Mouse (Mus musculus) hindbrain, embryonic 13.5 days (tissue): Measurements from ENCODE around the gene Ccdc157. TPM values are rescaled to one million over a fixed set of nuclear protein-coding genes. Genes with fewer than 3 reads are reported as not detected.
"Not testable (repeated sequence)": the region's sequence is repeated elsewhere in the genome, so short reads cannot be mapped to it uniquely, and the experiment has no call there.

Experiments
- ATAC-seq: fragments of 200-750 bp; cut with Nextera tagmentation; 2 replicates; pipeline ENCODE4 v1.8.0; 2017; ENCODE audit warnings: moderate TSS enrichment; ENCODE audit not compliant: low FRiP score
- H3K27ac ChIP-seq: fragments of 300-500 bp; sonication (generic); 2 replicates; pipeline ENCODE4 v1.5.1; 2015; ENCODE audit warnings: inconsistent platforms, mild to moderate bottlenecking, moderate library complexity
- H3K27me3 ChIP-seq: fragments of 300-500 bp; sonication (generic); 2 replicates; pipeline ENCODE4 v1.6.1; 2015; ENCODE audit warnings: mild to moderate bottlenecking, inconsistent platforms
- H3K36me3 ChIP-seq: fragments of 300-500 bp; sonication (generic); 2 replicates; pipeline ENCODE4 v1.6.1; 2015; ENCODE audit warnings: mild to moderate bottlenecking, inconsistent platforms
- H3K4me1 ChIP-seq: fragments of 300-500 bp; sonication (generic); replicated peaks from 2 replicates; pipeline ENCODE4 v1.6.1; 2015; ENCODE audit warnings: inconsistent platforms
- H3K4me2 ChIP-seq: fragments of 300-500 bp; sonication (generic); 2 replicates; pipeline ENCODE4 v1.6.1; 2015; ENCODE audit warnings: inconsistent platforms, mild to moderate bottlenecking, moderate library complexity
- H3K4me3 ChIP-seq: fragments of 300-500 bp; sonication (generic); 2 replicates; pipeline ENCODE4 v1.5.1; 2015; ENCODE audit warnings: mild to moderate bottlenecking, inconsistent platforms
- H3K9ac ChIP-seq: fragments of 300-500 bp; sonication (generic); 2 replicates; pipeline ENCODE4 v1.6.1; 2015; ENCODE audit warnings: mild to moderate bottlenecking, inconsistent platforms
- H3K9me3 ChIP-seq: fragments of 300-500 bp; sonication (generic); 2 replicates; pipeline ENCODE4 v1.6.1; 2016; ENCODE audit warnings: inconsistent platforms
- WGBS: fragments of 180-500 bp; shearing (Covaris S2); methylation state at CpG from one replicate; pipeline ENCODE4 v1.1.7; 2015; 5-methylcytosine and 5-hydroxymethylcytosine counted together
- polyA plus RNA-seq: library from polyadenylated mRNA; unstranded; fragments of >200 nt; fragmentation: Nextera tagmentation; extraction: Ambion mirVana; gene quantifications from 2 replicates; pipeline ENCODE4 v1.2.1, GENCODE M21; 2015

The Ccdc157 gene
- polyA plus RNA-seq, 1 experiment from 2014 or later: 7.2 TPM

DNA sequence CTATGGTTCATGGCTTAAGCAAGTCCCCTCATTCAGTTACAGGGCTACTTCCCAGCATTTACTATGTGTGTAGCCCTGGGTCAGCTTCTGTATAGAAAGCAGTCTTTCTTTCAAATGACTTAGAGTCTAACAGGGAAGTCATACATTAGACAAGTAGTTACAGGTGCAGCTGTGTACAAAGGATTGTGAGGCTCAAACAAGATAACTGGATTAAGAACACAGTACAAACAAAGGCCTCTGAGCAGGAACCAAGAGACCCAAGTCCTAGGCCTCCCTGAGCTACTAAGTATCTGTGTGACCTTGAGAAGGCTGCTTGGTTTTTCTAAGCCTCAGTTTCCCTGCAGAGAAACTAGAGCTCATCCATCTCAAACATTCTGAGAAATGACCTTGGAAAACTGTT is 33.3 kb upstream of the Ccdc157 start:
- H3K4me2 ChIP-seq: no peak overlapping the region
- H3K9ac ChIP-seq: no peak overlapping the region
- no peaks in the 10 kb centered on the region for H3K9me3 ChIP-seq
- no peak overlapping the region for H3K27ac ChIP-seq
- H3K36me3 ChIP-seq: no peaks in the 10 kb centered on the region
- ATAC-seq: no peak
- peaks cover 28% of the 10 kb centered on the region for H3K4me1 ChIP-seq
- no peak overlapping the region for H3K4me3 ChIP-seq
- no peaks in the 10 kb centered on the region for H3K27me3 ChIP-seq

GRCm38 (mm10) chr11:4192757-4193156 is 32.7 kb upstream of the Ccdc157 start:
- H3K27ac ChIP-seq: 0 out of 2 replicates have a peak overlapping the region, but pooled peaks have one; percentile 35
- 89% methylated on average over 3 of the region's 3 CpGs for WGBS
- ATAC-seq: no peak

DNA sequence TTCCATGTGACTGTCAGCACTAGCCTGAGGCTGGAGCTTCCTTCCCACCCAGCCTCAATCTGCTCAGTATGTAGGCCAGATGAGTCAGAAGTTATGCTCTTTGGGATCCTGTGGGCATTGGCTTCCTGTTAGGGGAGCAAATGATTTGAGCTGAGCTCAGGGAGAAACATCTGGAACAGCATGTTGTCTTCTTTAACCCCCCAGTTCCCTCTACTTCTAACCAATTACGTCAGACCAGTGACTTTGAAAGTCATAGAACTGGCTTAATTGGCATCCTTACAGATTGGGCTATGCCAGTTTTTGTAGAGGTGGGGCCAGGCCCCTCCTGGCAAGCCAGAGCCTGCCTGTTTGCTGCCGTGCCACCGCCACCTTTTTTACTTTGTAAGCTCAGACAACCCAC is 30.6 kb upstream of the Ccdc157 start:
- Histone ChIP-seq H3K36me3 (no peaks in the 10 kb centered on the region), H3K4me3 (no peak overlapping the region), H3K4me2 (no peak overlapping the region), H3K9me3 (no peaks in the 10 kb centered on the region), H3K9ac (peak overlapping the region; percentile 10; the same call in 1 of the 2 replicates), H3K27ac (no peak overlapping the region), H3K4me1 (peaks cover 33% of the 10 kb centered on the region), H3K27me3 (no peaks in the 10 kb centered on the region)
- WGBS: 76% methylated on average over 3 of the region's 3 CpGs
- no peak for ATAC-seq

More at GRCm38 (mm10) chr11:4192757-4193156, 32.7 kb upstream of the Ccdc157 start:
- Histone ChIP-seq H3K27me3 (no peaks in the 10 kb centered on the region), H3K36me3 (no peaks in the 10 kb centered on the region), H3K9ac (no peak overlapping the region), H3K4me1 (peaks cover 34% of the 10 kb centered on the region), H3K9me3 (no peaks in the 10 kb centered on the region), H3K4me2 (no peak overlapping the region), H3K4me3 (no peak overlapping the region)

- Histone ChIP-seq H3K4me3 (no peak overlapping the region), H3K27ac (no peak overlapping the region), H3K4me1 (peaks cover 33% of the 10 kb centered on the region), H3K36me3 (no peaks in the 10 kb centered on the region), H3K9me3 (no peaks in the 10 kb centered on the region), H3K4me2 (no peak overlapping the region), H3K27me3 (no peaks in the 10 kb centered on the region), H3K9ac (no peak overlapping the region)
- no peak for ATAC-seq
- WGBS: 89% methylated on average over 6 of the region's 6 CpGs
Measured at GRCm38 (mm10) chr11:4189182-4189581, 29.1 kb upstream of the Ccdc157 start.

DNA sequence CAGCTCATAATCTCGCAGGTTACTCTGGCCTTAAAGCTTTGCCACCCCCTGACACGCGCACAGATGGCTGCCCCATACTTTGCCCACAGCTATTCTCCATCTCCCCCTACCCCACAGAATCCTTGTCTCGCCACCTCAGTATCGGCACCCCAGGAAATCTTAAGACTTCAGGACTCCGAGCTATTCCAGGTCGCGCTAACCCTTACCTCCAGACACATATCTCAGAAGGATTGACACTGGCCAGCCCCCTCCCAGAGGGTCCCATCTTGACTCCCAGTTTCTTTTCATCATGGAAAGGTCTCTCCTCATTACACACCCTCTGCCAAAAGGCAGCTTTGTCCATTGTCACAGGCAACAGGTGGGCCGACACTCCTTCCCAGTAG is 27.2 kb upstream of the Ccdc157 start:
- H3K4me3 ChIP-seq: peak overlapping the region; percentile 80
- WGBS: 19% methylated on average over 9 of the region's 9 CpGs
- H3K27me3 ChIP-seq: no peaks in the 10 kb centered on the region
- H3K9ac ChIP-seq: peak overlapping the region; percentile 93
- H3K36me3 ChIP-seq: peaks cover 14% of the 10 kb centered on the region
- peak overlapping the region; percentile 72; the same call in 1 of the 2 replicates for H3K27ac ChIP-seq
- no peak; the same call in 1 of the 2 replicates for ATAC-seq
- no peaks in the 10 kb centered on the region for H3K9me3 ChIP-seq
- H3K4me2 ChIP-seq: peak overlapping the region; percentile 88
- peaks cover 26% of the 10 kb centered on the region for H3K4me1 ChIP-seq

GRCm38 (mm10) chr11:4186486-4187317 is 26.6 kb upstream of the Ccdc157 start, which contains the start of gene Tbc1d10a:
Tbc1d10a (plus strand) TSS chr11:4186789.
- Histone ChIP-seq H3K36me3 (peaks cover 19% of the 10 kb centered on the region), H3K9ac (peak within 1 kb of the TSS; percentile 93), H3K4me1 (peaks cover 23% of the 10 kb centered on the region), H3K27ac (peak within 1 kb of the TSS; percentile 72), H3K4me3 (peak within 1 kb of the TSS; percentile 80), H3K27me3 (no peaks in the 10 kb centered on the region), H3K9me3 (no peaks in the 10 kb centered on the region), H3K4me2 (peak within 1 kb of the TSS; percentile 88)
- peak; percentile 99 for ATAC-seq
- under 1% methylated on average over 70 of the region's 71 CpGs for WGBS

- not testable (repeated sequence) for H3K9me3 ChIP-seq, ATAC-seq, H3K4me3 ChIP-seq, H3K27me3 ChIP-seq, H3K27ac ChIP-seq, H3K4me2 ChIP-seq, H3K9ac ChIP-seq
- H3K4me1 ChIP-seq: peaks cover 23% of the 10 kb centered on the region
- WGBS: 92% methylated on average over 6 of the region's 6 CpGs
- peaks cover 31% of the 10 kb centered on the region for H3K36me3 ChIP-seq
Measured at GRCm38 (mm10) chr11:4185480-4185879, 25.4 kb upstream of the Ccdc157 start.

- no peaks in the 10 kb centered on the region for H3K27me3 ChIP-seq
- WGBS: 70% methylated on average over 4 of the region's 4 CpGs
- H3K4me3 ChIP-seq: no peak overlapping the region
- H3K4me2 ChIP-seq: no peak overlapping the region
- peaks cover 42% of the 10 kb centered on the region for H3K36me3 ChIP-seq
- H3K27ac ChIP-seq: 0 out of 2 replicates have a peak overlapping the region, but pooled peaks have one; percentile 19
- no peak overlapping the region for H3K9ac ChIP-seq
- H3K4me1 ChIP-seq: peaks cover 18% of the 10 kb centered on the region
- no peaks in the 10 kb centered on the region for H3K9me3 ChIP-seq
- no peak for ATAC-seq
Measured at GRCm38 (mm10) chr11:4184251-4184952, 24.3 kb upstream of the Ccdc157 start.

GRCm38 (mm10) chr11:4183511-4183910 is 23.4 kb upstream of the Ccdc157 start:
- H3K9me3 ChIP-seq: no peaks in the 10 kb centered on the region
- H3K27ac ChIP-seq: peak overlapping the region; percentile 60; the same call in 1 of the 2 replicates
- H3K27me3 ChIP-seq: no peaks in the 10 kb centered on the region
- H3K4me1 ChIP-seq: peaks cover 17% of the 10 kb centered on the region
- no peak overlapping the region for H3K4me3 ChIP-seq
- no peak overlapping the region for H3K9ac ChIP-seq
- peaks cover 50% of the 10 kb centered on the region for H3K36me3 ChIP-seq
- ATAC-seq: no peak
- H3K4me2 ChIP-seq: no peak overlapping the region

DNA sequence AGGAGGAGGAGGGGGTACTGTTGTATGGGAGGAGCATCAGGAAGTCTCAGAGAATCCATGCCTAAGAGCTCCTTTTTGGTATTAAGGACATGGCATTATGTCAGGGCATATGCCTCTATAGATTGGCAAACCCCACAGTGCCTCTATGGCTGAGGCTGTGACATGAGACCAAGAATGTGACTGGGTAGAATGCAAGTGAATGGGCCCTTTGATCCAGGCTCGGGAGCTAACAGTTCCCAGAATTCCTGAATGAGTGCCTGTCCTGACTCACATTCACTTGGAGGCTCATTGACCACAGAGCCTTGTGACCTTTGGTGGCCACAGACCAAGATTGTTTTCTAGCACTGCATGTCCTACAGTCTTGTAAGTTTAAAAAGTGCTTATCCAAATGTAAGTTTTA is 22.0 kb upstream of the Ccdc157 start:
- H3K4me2 ChIP-seq: no peak overlapping the region
- peaks cover 3% of the 10 kb centered on the region; the same call in 1 of the 2 replicates for H3K4me1 ChIP-seq
- H3K27ac ChIP-seq: no peak overlapping the region
- H3K27me3 ChIP-seq: no peaks in the 10 kb centered on the region
- H3K9me3 ChIP-seq: no peaks in the 10 kb centered on the region
- no peak overlapping the region for H3K9ac ChIP-seq
- no peak for ATAC-seq
- no peak overlapping the region for H3K4me3 ChIP-seq
- 11% methylated on average over 1 of the region's 1 CpGs for WGBS
- H3K36me3 ChIP-seq: peaks cover 65% of the 10 kb centered on the region

DNA sequence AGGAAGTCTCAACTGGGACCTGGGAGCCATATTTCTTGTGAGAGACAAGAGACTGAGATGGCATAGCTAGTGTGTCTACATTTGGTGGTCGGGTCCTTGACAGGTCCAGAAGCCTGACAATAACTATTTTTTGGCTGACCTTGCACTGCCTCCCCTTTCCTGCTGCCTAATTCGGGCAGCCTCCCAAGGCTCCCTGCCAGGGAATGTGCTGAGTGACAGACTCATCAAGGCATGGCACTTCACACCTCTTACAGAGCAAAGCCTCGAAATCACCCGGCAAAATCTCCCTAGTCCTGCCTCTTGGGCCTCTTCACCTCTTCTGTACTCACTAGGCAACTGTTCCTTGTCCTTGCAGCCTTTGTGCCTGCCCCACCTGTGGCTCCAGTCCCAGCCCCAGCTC is 17.6 kb upstream of the Ccdc157 start:
- no peak overlapping the region for H3K9ac ChIP-seq
- no peaks in the 10 kb centered on the region for H3K27me3 ChIP-seq
- no peak overlapping the region for H3K4me2 ChIP-seq
- H3K27ac ChIP-seq: no peak overlapping the region
- no peaks in the 10 kb centered on the region for H3K9me3 ChIP-seq
- H3K36me3 ChIP-seq: peaks cover 98% of the 10 kb centered on the region
- no peaks in the 10 kb centered on the region for H3K4me1 ChIP-seq
- no peak overlapping the region for H3K4me3 ChIP-seq
- no peak for ATAC-seq
- WGBS: 91% methylated on average over 4 of the region's 4 CpGs

DNA sequence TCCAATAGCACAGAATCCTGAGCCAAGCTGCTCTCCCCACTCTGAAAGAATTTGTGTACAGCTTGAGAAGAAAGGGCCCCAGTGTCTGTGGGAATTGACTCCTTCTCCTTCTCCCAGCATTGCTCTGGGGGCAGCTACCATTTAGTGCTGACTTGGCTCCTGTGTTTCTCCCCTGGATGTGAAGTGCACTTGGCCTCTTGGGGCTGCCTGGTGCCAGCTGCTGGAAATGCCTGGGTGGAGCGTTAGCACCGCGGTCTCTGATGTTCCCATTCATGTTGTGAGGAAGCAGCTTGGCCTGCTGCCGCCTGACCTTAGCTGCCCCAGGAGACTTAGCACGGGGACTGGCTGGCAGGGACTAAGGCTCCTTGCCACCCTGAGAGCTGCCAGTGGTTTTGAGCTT is 14.5 kb upstream of the Ccdc157 start:
- no peaks in the 10 kb centered on the region for H3K27me3 ChIP-seq
- H3K9ac ChIP-seq: no peak overlapping the region
- peak overlapping the region; percentile 23; the same call in 1 of the 2 replicates for H3K27ac ChIP-seq
- H3K4me3 ChIP-seq: no peak overlapping the region
- 0 out of 2 replicates have a peak, but pooled peaks have one; percentile 49 for ATAC-seq
- no peaks in the 10 kb centered on the region for H3K4me1 ChIP-seq
- no peak overlapping the region for H3K4me2 ChIP-seq
- peaks cover 100% of the 10 kb centered on the region for H3K36me3 ChIP-seq
- WGBS: 81% methylated on average over 5 of the region's 5 CpGs
- no peaks in the 10 kb centered on the region for H3K9me3 ChIP-seq
